Mouse (Mus musculus): ENCODE results near the gene Chpf2.

The Chpf2 gene

DNA sequence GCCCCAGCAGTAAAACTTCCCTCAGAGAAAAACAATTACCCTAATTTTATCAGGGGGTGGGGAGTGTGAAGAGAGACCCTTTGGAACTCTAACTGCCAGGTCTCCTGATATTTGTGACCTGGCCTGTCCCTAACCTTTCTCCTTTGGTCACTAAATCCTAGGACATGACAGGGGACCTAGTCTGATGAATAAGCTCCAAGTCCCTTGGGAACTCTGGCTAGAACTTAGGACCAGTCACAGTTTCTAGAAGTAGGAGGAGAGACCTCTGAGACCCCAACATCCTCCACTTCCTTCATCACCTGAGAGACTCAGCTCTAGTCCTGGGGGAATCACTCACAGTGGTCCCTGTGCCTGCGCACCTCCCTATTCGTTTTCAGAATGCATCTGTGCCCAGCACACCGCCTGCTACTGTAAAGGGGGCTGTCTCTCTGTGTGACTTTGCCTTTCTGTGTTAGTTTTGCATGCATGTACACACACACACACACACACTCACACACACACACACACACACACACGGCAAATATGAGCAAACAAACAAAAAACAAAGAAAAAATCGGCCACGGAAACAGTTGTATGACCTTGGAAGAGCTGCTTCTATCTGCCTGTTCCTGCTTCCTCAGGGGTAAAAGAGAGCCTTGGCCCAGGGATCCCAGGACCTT lies 18.9 kb downstream of the Chpf2 start:
- DNase-seq (ENCODE audit: low spot score): no peak

GRCm38 (mm10) chr5:24605980-24606665 lies 19.6 kb downstream of the Chpf2 start:
- no peak for DNase-seq (ENCODE audit: low spot score)

DNA sequence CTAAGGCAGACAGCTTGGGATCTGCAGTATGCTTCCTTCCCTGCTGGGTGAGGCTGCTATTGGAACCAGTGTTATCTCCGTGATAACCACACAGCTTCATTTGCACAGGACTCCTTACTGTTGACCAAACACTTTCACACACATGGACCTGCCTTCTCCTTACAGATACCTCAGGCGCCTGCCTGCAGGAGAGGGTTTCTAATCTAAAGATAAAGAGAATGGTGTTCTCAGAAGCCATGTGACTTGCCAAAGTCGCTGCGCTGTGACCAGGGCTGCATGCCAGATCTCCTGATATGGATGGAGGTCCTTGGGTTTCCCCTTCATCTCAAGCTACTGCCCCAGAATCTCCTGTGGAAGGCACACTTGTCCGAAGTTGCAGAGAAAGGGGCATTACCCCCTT lies 22.8 kb downstream of the Chpf2 start:
- DNase-seq (ENCODE audit: low spot score): no peak

GRCm38 (mm10) chr5:24611366-24612301 lies 25.1 kb downstream of the Chpf2 start:
- DNase-seq (ENCODE audit: low spot score): no peak

GRCm38 (mm10) chr5:24612302-24612649 lies 25.7 kb downstream of the Chpf2 start:
- no peak for DNase-seq (ENCODE audit: low spot score)

- DNase-seq (ENCODE audit: low spot score): no peak
Observed at GRCm38 (mm10) chr5:24615097-24615496, 28.6 kb downstream of the Chpf2 start.

DNA sequence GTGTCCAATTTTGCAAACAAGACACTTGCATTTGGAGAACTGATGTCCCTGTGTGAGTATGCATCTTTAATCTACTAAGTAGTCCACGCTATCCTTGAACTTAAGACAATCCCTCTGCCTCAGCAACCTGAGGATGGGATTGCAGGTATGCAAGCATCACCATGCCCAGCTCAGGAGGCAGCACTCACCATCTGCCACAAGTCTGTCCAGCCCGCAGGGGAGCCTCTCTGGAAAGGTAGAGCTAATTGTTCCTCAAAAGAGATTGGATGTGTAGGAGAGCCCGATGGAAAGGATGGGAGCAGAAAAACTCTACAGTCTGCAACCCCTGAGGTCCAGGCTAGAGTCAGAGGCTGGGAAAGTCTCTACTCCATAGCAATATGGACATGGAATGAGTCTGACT lies 32.4 kb downstream of the Chpf2 start:
- DNase-seq (ENCODE audit: low spot score): no peak

DNA sequence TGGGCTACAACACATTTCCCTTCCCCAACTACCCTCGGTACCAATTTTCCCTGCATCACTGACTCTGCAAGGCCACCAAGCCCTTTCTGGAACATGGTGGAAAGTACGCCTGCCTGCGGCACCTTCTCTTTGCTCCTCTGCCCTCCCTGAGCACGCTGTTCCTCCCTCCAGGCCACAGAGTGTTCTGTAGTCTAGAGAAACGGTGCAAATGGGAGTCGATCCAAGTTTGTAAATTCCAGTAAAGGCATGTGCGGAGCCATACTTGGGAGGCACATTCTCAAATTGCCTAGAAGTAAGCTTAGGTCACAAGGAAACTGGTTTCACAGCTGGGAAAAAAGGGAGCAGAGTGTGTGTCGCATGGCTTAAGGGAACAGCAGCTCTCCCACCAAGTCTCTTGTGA lies 33.6 kb downstream of the Chpf2 start:
- DNase-seq (ENCODE audit: low spot score): no peak

- DNase-seq (ENCODE audit: low spot score): no peak
Observed at GRCm38 (mm10) chr5:24620626-24621025, 34.1 kb downstream of the Chpf2 start.

DNA sequence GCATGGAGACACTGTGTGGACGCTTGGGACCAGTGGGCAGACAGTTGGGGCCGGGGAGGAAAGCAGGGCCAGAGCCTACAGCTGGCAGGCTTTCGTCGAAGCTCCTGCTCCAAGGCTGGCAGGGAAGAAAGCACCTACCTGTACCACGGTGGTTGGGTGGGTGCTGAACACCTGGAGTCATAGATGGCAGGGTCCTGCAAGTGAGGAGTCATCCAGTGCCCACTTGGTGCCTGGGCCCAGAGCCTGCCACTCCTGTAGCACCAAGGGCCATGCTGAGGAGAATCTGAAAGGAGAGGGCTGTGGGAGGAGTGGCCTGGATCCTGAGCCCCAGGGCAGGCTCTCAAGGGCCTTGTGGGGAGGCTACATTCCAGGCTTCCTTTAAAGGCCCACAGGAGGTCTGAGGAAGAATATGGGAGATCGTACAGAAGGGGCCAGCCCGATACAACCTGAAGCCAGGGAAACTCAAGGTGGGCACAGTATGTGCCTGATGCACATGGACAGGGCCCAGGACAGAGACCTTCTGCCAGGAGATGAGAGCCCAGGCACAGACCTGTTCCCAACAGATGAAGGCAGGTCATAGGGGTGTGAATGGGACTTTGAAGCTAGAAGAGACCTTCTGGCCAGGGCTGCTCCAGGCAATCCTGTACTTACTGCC lies 36.0 kb downstream of the Chpf2 start:
- no peak for DNase-seq (ENCODE audit: low spot score)

GRCm38 (mm10) chr5:24623041-24623985 lies 36.8 kb downstream of the Chpf2 start:
- no peak for DNase-seq (ENCODE audit: low spot score)

DNA sequence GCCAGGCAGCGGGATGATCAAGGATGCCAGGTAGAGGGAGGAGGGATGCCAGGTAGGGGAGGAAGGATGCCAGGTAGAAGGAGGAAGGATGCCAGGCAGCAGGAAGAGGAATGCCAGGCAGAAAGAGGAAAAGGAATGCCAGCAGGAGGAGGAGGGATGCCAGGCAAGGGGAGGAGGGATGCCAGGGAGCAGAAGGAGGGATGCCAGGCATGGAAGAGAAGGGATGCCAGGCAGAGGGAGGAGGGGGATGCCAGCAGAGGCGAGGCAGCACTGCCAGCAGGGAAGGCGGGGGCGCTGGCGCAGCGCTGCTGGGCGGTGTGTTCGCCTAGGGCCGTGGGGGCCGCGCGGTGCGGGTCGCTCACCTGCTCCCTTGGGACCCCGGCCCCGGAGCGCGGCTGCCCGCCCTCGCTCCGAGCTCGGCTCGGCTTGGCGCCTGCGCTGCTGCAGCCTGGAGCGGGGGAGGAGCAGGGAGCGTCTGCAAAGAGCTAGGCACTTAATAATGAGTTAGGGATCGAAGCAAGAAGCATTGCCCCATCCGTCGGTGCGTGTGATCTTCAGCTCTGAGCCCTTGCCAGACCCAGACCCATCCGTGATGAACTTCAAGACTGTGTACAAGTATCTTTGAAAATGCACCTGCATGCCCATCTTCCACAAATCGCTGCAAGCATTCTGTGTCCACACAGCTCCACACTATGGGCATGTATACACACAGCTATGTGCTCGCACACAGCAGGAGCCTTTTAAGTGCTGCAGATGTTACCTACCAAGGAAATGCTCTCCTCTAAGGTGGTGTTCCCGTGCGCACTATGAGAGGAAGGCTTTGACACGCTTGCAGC lies 37.7 kb downstream of the Chpf2 start, which contains the start of gene Smarcd3:
Smarcd3 (minus strand) TSS at position 426 of the 836 bp plus-strand sequence.
- peak; percentile 49 for DNase-seq (ENCODE audit: low spot score)

DNA sequence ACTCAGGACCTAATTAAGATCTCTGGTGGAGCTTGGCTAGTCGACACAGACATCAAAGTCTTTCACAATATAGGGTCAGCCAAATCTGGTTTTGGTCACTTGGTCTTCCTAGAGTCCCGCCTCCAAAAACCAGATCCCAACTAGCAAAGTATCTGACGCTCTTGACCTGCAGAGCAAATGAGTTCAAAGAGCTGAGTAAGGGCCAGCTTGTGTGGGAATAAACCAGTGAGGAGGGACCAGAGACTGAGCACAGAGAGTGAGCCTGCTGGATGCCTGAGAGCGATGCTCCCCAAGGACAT lies 38.2 kb downstream of the Chpf2 start:
- no peak for DNase-seq (ENCODE audit: low spot score)

GRCm38 (mm10) chr5:24629712-24630111 lies 43.2 kb downstream of the Chpf2 start:
- no peak for DNase-seq (ENCODE audit: low spot score)

- DNase-seq (ENCODE audit: low spot score): no peak
Observed at GRCm38 (mm10) chr5:24635093-24635492, 48.6 kb downstream of the Chpf2 start.

DNA sequence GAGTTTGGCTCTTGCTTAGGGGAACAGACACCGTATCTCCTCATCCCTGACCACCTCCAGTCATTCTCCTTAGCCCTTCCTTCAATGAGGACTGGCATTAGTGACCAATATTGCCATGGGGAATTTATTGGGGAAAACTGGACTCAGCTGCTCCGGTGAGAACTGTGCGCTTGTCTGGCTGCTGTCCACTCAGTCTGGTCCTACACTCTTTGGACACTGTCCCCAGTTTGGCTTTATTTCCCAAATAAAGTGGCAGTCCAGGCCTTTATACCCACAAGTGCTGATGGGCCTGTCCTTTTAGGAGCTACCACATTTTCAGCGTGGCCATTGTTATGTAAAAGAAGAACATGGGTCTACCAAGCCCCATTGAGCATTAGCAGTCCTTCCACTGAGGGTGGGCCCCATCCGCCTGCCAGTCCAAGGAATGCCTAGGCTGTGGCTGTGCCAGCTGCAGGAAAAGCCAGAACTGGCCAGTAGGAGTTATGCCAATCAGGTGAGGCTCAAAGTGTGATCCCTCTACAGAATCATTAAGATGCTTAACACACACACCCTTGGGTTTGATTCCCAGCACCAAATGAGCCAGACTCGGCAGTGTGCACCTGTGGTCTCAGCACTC lies 49.1 kb downstream of the Chpf2 start:
- DNase-seq (ENCODE audit: low spot score): no peak

DNA sequence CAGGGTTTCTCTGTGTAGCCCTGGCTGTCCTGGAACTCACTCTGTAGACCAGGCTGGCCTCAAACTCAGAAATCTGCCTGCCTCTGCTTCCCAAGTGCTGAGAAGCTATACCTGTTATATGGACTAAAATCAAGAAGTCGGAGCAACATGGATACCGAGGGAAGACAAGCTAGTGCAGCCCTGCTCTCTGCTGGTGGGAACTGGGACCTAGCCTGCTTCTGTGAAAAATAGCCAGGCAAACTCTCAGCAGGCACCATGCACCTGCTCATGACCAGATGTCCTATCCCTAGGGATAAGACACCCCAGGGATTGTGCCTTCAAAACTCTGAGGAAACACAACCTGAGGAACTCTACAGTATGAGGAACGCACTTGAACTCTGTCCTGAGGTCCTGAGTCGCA lies 50.4 kb downstream of the Chpf2 start:
- DNase-seq (ENCODE audit: low spot score): no peak

GRCm38 (mm10) chr5:24638131-24638530 lies 51.6 kb downstream of the Chpf2 start:
- DNase-seq (ENCODE audit: low spot score): no peak

DNA sequence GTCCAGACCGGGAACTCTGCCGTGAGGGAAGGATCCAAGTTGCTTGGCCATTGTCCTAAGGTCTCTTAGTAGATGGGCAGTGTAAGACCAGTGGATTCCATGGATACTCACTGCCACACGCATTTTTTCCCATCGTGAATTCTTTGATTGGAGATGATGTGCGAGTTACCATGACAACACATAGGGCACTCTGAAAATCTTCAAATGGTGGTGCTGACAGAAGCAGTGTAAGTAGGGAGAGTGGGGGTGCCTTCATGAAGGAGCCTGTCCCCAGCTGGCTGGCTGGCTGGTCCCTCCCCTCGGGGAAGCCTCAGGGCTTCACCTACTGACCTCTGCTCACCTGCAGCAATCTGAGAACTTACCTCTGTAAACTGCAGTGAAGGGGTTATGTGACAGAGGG lies 52.5 kb downstream of the Chpf2 start:
- DNase-seq (ENCODE audit: low spot score): no peak

All from ovary, postnatal 14 days (tissue).